Mouse (Mus musculus): ENCODE data around the gene Vmn2r52.
"Not testable (repeated sequence)": the region's sequence is repeated elsewhere in the genome, so short reads cannot be mapped to it uniquely, and the experiment has no call there.

Gene Vmn2r52

DNA sequence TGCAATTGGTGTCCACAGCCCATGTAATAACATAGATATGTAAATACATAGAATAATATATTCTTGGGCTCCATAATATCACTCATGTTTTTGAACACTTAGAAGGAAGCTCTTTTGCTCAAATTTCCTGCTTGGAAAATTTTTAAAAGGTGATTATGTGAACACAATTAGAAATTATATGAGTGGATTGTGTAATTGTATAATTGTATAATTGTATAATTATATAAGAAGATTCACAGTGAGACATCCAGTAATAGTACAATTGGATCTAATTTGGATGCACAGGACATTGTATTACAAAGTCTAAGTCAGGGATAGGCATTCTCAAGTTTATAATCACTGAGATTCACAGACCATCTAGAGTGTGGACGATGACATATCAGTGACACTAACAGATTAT lies at the start of gene Vmn2r52:
Gene Vmn2r52, minus strand, starts transcription at position 101 of the 400 bp plus-strand sequence.
- no peak for DNase-seq (ENCODE audit: low spot score)

DNA sequence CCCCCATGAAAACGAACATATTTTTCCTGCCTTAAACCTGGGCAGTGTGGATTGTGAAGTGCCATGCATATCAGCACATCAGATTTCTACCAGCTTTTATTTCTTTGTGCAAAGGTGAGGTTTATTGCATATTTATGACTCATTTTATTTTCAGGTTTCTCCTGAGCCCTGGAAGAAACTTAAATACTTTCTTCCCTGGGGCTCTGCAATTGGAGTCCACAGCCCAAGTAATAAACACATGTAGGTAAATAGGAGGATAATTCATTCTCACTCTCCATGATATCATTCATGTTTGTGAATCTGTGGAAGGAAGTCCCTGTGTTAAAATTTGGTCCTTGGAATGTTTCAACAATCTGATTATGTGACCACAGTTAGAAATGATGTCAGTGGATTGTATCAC lies 70.7 kb downstream of the Vmn2r52 start, which contains the start of gene Vmn2r51:
Gene Vmn2r51, minus strand, starts transcription at position 101 of the 400 bp plus-strand sequence.
- not testable (repeated sequence) for DNase-seq (ENCODE audit: low spot score)

All from embryo, embryonic 10.5 days (tissue).